Mouse (Mus musculus) kidney, postnatal 0 days (tissue): ENCODE measurements around the gene Phf13. TPM values are rescaled to one million over a fixed set of nuclear protein-coding genes. Genes with fewer than 3 reads are reported as not detected.

ENCODE experiments used
- ATAC-seq: fragments of 200-750 bp; cut with Nextera tagmentation; replicated peaks from 2 replicates; pipeline ENCODE4 v1.8.0; 2017; ENCODE audit warnings: low read depth, moderate number of reproducible peaks, moderate TSS enrichment, moderate library complexity; ENCODE audit not compliant: low FRiP score
- DNase-seq: peaks from one replicate; pipeline ENCODE4 v3.0.0-alpha.2; 2016; ENCODE audit warnings: low spot score
- H3K27ac ChIP-seq: fragments of 300-500 bp; sonication (generic); 2 replicates; pipeline ENCODE4 v1.5.1; 2014; ENCODE audit warnings: mild to moderate bottlenecking
- H3K27me3 ChIP-seq: fragments of 300-500 bp; sonication (generic); 2 replicates; pipeline ENCODE4 v1.6.1; 2014; ENCODE audit warnings: low read length, mixed read lengths; ENCODE audit not compliant: insufficient read depth
- H3K36me3 ChIP-seq: fragments of 300-500 bp; sonication (generic); 2 replicates; pipeline ENCODE4 v1.6.1; 2014; ENCODE audit warnings: low read length, mixed read lengths; ENCODE audit not compliant: insufficient read depth
- H3K4me1 ChIP-seq: fragments of 300-500 bp; sonication (generic); replicated peaks from 2 replicates; pipeline ENCODE4 v1.6.1; 2014; ENCODE audit warnings: antibody characterized with exemption, low read length, mixed read lengths; ENCODE audit not compliant: insufficient read depth
- H3K4me2 ChIP-seq: fragments of 300-500 bp; sonication (generic); 2 replicates; pipeline ENCODE4 v1.6.1; 2014; ENCODE audit warnings: mild to moderate bottlenecking, low read length, moderate library complexity, mixed read lengths
- H3K4me3 ChIP-seq: fragments of 300-500 bp; sonication (generic); replicated peaks from 2 replicates; pipeline ENCODE4 v1.5.1; 2014; ENCODE audit warnings: low read depth, low read length
- H3K9ac ChIP-seq: fragments of 300-500 bp; sonication (generic); 2 replicates; pipeline ENCODE4 v1.6.1; 2014; ENCODE audit warnings: low read depth, low read length
- H3K9me3 ChIP-seq: fragments of 300-500 bp; sonication (generic); replicated peaks from 2 replicates; pipeline ENCODE4 v1.6.1; 2016; ENCODE audit warnings: low read length, inconsistent platforms, mixed read lengths
- CTCF ChIP-seq: IDR thresholded peaks from 2 replicates; pipeline ENCODE4 v1.5.1; 2016; ENCODE audit warnings: antibody characterized with exemption, low read depth, mild to moderate bottlenecking, moderate library complexity
- WGBS: fragments of 180-500 bp; shearing (Covaris S2); extraction: QIAGEN DNeasy Blood & Tissue Kit; methylation state at CpG from one replicate; pipeline ENCODE4 v1.1.7; 2014; 5-methylcytosine and 5-hydroxymethylcytosine counted together
- polyA plus RNA-seq: library from polyadenylated mRNA; unstranded; fragments of >200 nt; fragmentation: Nextera tagmentation; extraction: Ambion mirVana; gene quantifications from 2 replicates; pipeline ENCODE4 v1.2.1, GENCODE M21; 2015

Gene Phf13
- polyA plus RNA-seq, 1 experiment from 2014 or later: 23.7 TPM

- no peaks in the 10 kb centered on the region for H3K27me3 ChIP-seq
- H3K4me3 ChIP-seq: peak overlapping the region; percentile 99
- H3K36me3 ChIP-seq: peaks cover 18% of the 10 kb centered on the region
- TF ChIP-seq CTCF: no peak
- DNase-seq: no peak
- WGBS: 2% methylated on average over 96 of the region's 111 CpGs
- H3K9me3 ChIP-seq: no peaks in the 10 kb centered on the region
- peaks cover 18% of the 10 kb centered on the region; the same call in 1 of the 2 replicates for H3K4me1 ChIP-seq
- H3K9ac ChIP-seq: peak overlapping the region; percentile 94
- H3K4me2 ChIP-seq: peak overlapping the region; percentile 88
- peak; percentile 26 for ATAC-seq
- peak overlapping the region; percentile 89 for H3K27ac ChIP-seq
Observed at GRCm38 (mm10) chr4:151995371-151996172, 486 bp downstream of the Phf13 start.

DNA sequence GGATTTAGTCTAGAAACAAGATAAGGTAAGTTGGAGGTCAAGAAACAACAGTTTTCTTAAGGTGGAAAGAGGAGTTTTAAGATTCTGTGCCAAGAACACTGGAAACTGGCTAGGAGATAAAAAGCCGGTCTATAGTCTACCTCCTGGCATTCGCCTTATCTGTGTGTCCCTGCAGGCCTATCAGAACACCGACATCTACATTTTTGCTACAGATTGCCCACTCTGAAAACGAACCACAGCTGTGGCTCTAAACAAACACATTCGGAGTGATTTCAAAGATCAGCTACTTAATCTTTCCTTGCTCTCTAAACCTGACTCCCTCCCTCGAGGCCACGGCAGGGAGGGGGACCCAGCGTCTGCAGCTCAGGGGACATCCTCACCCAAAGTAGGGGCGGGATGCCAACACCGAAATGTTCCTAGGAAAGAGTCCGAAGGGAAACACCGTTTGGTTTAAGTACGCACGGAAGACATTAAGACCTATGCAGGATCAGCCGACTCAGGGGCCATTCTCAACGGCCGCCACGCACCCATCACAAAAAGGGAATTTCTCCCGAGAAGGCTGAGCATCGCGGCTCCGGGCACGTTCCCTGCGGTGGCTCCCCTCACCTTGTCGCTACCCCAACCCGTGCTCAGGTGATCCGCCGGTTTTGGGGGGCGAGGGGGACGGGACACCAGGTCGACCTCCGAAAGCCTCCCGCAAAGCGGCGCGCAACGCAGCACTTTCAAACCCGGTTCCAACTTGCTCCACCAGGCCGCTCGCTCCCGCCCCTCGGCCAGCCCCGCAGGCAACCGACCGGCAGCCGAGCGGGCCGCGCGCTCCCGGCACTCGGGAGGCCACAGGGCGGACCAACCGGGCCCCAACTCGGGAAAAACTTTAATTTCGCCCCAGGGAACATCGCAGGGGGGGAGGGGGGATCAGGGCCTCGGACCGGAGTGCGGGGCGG lies 1.6 kb downstream of the Phf13 start:
- Histone ChIP-seq H3K4me3 (peak overlapping the region; percentile 99), H3K9ac (peak overlapping the region; percentile 94), H3K9me3 (no peaks in the 10 kb centered on the region), H3K36me3 (peaks cover 22% of the 10 kb centered on the region), H3K27ac (peak overlapping the region; percentile 89), H3K27me3 (no peaks in the 10 kb centered on the region), H3K4me1 (peaks cover 18% of the 10 kb centered on the region; the same call in 1 of the 2 replicates), H3K4me2 (peak overlapping the region; percentile 88)
- 2% methylated on average over 54 of the region's 61 CpGs for WGBS
- ATAC-seq (0 out of 2 replicates have a peak, but pooled peaks have one; percentile 3), DNase-seq (peak; percentile 34)
- TF ChIP-seq CTCF: no peak

DNA sequence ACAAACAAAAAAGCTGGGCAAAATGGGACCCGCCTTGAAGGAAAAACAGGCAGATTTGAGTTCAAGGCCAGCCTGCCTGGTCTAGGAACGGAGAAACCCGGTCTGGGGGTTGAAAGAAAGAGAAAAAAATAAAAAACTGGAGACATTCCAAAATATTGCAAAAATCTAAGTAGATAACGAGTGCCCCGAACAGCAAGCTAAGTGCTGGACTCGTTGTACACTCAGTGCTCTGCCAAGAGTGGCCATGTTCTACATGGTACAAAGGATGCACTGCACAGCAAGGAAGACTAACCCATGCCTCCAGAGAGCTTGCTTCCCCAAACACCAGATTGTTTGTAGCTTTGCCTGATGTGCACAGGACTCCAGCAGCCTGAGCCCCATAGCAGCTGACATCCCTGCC lies 3.0 kb downstream of the Phf13 start:
- Histone ChIP-seq H3K27ac (no peak overlapping the region), H3K9me3 (no peaks in the 10 kb centered on the region), H3K4me3 (no peak overlapping the region), H3K4me1 (peaks cover 20% of the 10 kb centered on the region; the same call in 1 of the 2 replicates), H3K4me2 (no peak overlapping the region), H3K36me3 (peaks cover 22% of the 10 kb centered on the region), H3K27me3 (no peaks in the 10 kb centered on the region), H3K9ac (no peak overlapping the region)
- DNase-seq (no peak), ATAC-seq (no peak)
- TF ChIP-seq CTCF: no peak
- 76% methylated on average over 6 of the region's 6 CpGs for WGBS

GRCm38 (mm10) chr4:151992091-151992490 lies 4.0 kb downstream of the Phf13 start:
- Histone ChIP-seq H3K4me3 (no peak overlapping the region), H3K4me2 (no peak overlapping the region), H3K9me3 (no peaks in the 10 kb centered on the region), H3K36me3 (peaks cover 22% of the 10 kb centered on the region), H3K4me1 (peaks cover 17% of the 10 kb centered on the region; the same call in 1 of the 2 replicates), H3K9ac (no peak overlapping the region), H3K27me3 (no peaks in the 10 kb centered on the region), H3K27ac (no peak overlapping the region)
- no peak for ATAC-seq
- TF ChIP-seq CTCF: no peak
- WGBS: 90% methylated on average over 9 of the region's 9 CpGs
- DNase-seq: no peak

GRCm38 (mm10) chr4:151989110-151989488 lies 7.0 kb downstream of the Phf13 start:
- Histone ChIP-seq H3K4me3 (peak overlapping the region; percentile 71), H3K36me3 (peaks cover 22% of the 10 kb centered on the region), H3K4me2 (peak overlapping the region; percentile 81), H3K27ac (peak overlapping the region; percentile 63), H3K27me3 (no peaks in the 10 kb centered on the region), H3K4me1 (peaks cover 17% of the 10 kb centered on the region; the same call in 1 of the 2 replicates), H3K9me3 (no peaks in the 10 kb centered on the region), H3K9ac (peak overlapping the region; percentile 93; the same call in 1 of the 2 replicates)
- no peak for TF ChIP-seq CTCF
- ATAC-seq: no peak
- 30% methylated on average over 6 of the region's 6 CpGs for WGBS
- DNase-seq: no peak
